Mouse (Mus musculus) retina, postnatal 1 day (tissue): ENCODE data around the gene Dok1.

Experiments used
- DNase-seq: peaks from one replicate; pipeline ENCODE4 v3.0.0-alpha.2; 2012

Dok1 gene

DNA sequence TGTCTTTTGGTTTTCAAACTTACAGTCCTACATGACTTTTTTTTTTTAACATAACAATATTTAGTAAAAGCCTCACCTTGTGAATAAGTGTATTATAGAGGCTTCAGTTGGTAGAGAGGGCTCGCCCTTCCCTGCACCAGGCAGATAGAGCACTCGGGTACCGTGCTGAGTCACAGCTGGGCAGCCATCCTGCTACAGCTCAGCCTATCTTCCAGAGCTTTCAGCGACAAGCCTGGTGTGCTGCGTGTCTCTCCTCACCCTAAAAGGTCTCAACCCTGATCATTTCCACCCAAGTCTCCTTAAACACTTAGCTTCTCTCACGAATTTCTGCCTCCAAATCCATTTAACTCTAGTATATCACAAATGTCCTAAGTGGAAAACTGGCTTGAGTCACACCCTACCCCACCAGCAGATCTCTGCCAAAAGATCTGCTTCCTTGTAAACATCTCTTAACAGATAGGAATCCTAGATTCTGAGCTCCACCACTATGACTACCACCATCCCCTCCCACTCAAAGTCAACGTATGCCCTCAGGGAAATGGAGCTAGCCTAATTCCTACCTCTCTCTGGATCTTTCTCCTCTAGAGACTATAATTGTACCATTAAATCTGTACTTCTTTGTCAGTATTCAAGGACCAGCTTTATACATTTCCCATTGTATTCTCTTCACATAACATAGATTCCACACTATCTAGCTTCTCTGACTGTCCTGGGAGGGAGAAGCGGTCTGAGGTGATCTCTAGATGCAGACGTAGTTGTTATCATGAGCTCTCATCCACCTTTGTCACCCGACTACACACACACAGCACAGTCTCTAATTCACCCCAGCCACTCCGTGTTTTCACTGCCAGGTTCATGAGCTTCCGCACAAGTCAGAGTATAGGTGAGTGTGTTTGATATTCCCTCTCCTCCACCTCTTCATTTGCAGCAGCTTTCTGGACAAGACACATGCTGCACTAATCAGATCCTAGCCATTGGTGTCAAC is 18.5 kb downstream of the Dok1 start:
- no peak for DNase-seq

DNA sequence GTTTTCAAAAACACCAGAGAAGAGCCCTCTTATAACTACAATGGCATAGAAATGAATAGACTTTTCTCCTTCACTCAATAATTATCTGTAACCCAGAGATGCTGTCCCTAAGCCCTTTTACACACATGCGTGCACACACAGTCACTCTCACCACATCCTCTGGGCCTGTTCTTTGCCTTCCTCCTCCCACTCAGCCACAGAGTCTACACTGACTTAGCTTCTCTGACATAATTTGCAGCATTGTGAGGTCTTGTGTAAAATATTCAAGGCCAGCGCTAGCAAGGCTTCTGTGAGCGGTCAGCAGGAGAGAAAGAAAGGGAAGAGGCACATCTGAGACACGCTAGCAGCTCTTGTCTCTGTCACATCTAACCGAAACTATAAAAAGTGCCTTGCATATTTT is 19.8 kb downstream of the Dok1 start:
- peak; percentile 45 for DNase-seq

DNA sequence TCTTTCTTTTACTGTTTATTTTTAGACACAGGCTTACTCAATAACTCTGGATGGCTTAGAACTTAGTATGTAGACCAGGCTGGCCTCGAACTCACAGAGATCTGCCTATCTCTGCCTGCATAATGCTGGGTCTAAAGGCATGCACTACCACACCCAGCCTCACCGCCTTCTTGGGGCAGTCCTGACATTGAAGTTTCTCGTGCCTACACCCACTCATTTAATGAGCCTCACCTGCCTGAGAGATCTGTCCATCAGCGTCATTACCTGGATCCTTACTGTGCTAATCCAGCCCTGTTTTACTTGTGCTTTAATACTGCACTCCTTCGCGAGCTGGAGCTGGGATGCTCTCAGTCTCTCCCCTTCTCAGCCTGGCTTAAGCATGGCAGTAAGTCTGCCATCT is 21.5 kb downstream of the Dok1 start:
- no peak for DNase-seq

DNA sequence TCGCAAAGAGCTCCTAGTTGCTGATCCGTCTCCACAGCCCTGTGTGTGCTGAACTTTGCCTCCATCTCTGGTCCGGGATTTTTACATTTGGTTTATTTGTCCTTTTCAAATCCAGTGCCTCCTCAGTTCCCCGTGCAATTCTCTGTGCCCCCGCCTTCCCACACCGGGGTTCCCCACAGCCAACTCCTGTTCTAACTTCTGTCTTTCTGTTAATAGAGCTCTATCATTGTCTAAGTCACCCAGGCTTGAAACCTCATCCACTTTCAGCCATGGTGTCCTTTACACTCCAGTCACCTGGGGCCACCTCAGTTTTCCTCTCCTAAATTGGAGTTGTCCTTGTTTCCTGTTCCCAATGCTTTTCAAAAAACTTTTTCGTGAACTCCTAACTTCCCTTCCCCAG is 22.0 kb downstream of the Dok1 start:
- DNase-seq: no peak

DNA sequence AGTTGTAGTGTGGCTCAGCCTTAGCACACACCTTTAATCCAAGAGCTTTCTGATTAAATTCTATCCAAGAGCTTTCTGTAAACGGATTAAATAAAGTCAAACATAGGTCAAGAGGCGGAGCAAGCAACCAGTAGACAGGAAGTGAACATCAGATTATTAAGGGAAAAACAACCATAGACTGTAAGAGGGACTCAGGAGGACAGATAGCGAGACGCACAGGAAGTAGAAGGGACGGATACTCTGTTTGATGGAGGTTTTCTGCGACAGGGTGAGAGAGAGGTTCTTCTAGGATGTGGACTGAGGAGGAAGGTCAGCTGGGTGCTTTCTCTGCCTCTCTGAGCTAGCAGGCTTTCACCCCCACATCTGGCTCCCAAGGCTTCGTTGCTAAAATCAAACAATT is 23.3 kb downstream of the Dok1 start:
- peak; percentile 34 for DNase-seq

- DNase-seq: no peak
Observed at GRCm38 (mm10) chr6:83008659-83009058, 24.6 kb downstream of the Dok1 start.

GRCm38 (mm10) chr6:83006114-83006513 is 27.2 kb downstream of the Dok1 start:
- DNase-seq: no peak

- DNase-seq: no peak
Observed at GRCm38 (mm10) chr6:83005444-83006011, 27.7 kb downstream of the Dok1 start.

GRCm38 (mm10) chr6:83004872-83005271 is 28.4 kb downstream of the Dok1 start:
- DNase-seq: no peak

GRCm38 (mm10) chr6:83004309-83004708 is 29.0 kb downstream of the Dok1 start:
- DNase-seq: no peak

DNA sequence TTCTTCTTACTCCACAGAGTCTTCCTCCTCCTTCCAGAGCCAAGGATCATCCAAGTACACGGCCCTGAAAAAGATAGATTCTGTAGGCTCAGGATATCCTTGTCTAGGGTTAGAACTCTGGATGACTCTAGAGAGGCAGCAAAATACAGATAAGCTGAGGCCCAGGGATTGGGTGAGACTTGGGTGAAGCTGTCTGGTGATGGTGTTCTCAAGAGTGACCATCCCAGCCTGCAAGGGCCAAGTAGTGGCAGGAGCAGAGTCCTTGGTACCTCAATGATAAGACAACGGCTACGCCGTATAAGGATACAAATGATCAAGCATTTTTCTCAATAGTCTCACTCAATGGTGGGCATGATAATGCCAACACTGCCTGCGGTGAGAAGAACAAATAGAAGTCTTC is 29.4 kb downstream of the Dok1 start:
- no peak for DNase-seq

DNA sequence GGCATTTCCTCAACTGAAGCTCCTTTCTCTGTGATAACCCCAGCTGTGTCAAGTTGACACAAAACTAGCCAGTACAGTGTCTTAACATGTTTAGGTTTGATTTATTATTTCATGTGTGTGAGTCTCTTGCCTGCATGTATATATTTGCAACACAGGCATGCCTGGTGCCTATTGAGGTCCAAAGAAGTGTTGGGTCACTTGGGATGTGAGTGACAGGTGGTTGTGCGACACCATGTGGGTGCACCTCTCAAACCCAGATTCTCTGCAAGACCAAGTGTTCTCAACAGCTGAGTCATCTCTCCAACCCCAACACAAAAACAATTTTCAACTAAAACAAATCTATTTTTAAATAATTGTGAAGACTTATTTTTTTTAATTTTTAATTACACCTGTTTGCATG is 30.2 kb downstream of the Dok1 start:
- no peak for DNase-seq

GRCm38 (mm10) chr6:82999986-83000385 is 33.3 kb downstream of the Dok1 start:
- no peak for DNase-seq

- no peak for DNase-seq
Observed at GRCm38 (mm10) chr6:82998326-82998725, 34.9 kb downstream of the Dok1 start.

DNA sequence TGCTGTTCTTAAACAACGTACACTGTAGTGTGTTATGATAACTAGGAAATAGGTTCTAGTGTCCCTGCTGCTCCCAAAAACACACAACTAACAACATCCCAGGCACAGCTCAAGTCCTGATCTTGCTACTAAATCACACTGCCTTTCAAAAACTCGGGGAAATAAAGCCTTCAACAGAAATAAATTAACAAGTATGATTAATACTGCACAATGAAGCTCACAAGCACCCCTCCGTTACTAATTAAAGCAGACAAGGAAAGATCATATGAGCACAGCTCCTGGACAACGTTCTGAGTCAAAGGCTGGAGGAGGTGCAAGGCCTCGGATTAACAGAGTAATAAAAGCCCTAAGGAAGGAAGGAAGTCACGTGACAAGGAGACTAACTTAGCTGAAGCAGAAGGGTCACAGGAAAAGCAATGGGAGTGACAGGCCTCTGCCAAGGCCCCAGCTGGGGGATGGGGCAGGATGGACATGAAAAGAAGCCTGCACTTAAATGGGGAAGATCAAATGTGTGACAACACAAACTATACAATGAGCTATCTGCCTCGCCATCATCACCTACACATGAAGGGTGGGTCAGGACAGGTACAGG is 35.7 kb downstream of the Dok1 start:
- DNase-seq: peak; percentile 18

DNA sequence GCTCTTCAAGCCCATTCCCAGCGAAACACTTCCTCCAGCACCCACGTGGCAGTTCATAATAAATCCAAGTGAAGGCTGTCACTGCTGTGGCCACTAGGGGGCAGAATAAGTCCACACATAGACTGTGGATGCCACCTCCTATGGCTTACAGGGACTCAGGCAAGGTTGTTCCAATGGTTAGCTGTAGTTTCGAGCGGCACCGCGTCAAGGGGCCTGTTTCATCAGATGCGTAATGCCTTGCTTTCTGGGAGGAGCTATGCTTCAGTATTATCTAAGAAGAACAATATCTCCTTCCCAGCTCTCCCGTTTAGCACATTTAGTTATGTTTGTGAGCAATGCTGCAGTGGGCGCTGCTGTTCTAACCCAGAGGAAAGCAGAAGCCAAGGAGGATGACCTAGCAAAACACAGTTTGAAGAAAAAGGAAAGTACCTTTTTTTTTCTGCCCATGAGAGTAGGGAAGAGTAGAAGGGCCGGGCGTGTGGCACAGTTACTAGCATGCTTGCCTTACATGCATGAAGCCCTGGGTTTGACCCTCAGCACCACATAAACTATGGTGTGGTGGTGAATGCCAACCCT is 36.4 kb downstream of the Dok1 start:
- peak; percentile 96 for DNase-seq

GRCm38 (mm10) chr6:82994372-82994771 is 38.9 kb downstream of the Dok1 start:
- no peak for DNase-seq

DNA sequence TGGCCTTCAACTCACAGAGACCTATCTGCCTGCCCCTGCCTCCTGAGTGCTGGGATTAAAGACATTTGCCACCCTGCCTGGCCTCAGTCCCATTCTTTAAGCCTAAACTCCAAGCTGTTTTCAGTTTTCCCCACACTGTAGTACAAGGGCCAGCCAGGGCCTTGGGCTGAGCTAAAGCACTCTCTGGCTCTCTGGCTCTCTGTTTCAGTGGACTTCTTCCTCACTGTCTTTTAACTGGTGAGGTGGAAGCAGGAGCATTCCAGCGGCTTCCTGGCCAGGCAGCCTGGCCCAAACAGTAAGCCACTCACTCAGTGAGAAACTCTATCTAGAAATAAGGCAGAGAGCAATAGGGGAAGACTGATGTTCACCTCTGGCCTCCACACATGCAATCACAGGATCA is 39.6 kb downstream of the Dok1 start:
- no peak for DNase-seq

GRCm38 (mm10) chr6:82987411-82987971 is 45.8 kb downstream of the Dok1 start:
- DNase-seq: peak; percentile 10
